Mouse (Mus musculus) hindbrain, embryonic 14.5 days (tissue): ENCODE measurements around the gene Lypd5. TPM values are rescaled to one million over a fixed set of nuclear protein-coding genes. Genes with fewer than 3 reads are reported as not detected.

ENCODE experiments used
- ATAC-seq: fragments of 200-750 bp; cut with Nextera tagmentation; 2 replicates; pipeline ENCODE4 v1.8.0; 2017; ENCODE audit warnings: moderate number of reproducible peaks, mild to moderate bottlenecking, moderate TSS enrichment, moderate library complexity; ENCODE audit not compliant: low FRiP score
- DNase-seq: peaks from one replicate; pipeline ENCODE4 v3.0.0-alpha.2; 2015; ENCODE audit warnings: low spot score
- H3K27ac ChIP-seq: fragments of 300-500 bp; sonication (generic); 2 replicates; pipeline ENCODE4 v1.5.1; 2014; ENCODE audit warnings: mild to moderate bottlenecking, moderate library complexity
- H3K27me3 ChIP-seq: fragments of 300-500 bp; sonication (generic); 2 replicates; pipeline ENCODE4 v1.6.1; 2014; ENCODE audit warnings: mild to moderate bottlenecking, low read length, mixed read lengths; ENCODE audit not compliant: control insufficient read depth, insufficient read depth
- H3K36me3 ChIP-seq: fragments of 300-500 bp; sonication (generic); replicated peaks from 2 replicates; pipeline ENCODE4 v1.6.1; 2014; ENCODE audit not compliant: control insufficient read depth, insufficient read depth
- H3K4me1 ChIP-seq: fragments of 300-500 bp; sonication (generic); replicated peaks from 2 replicates; pipeline ENCODE4 v1.6.1; 2014; ENCODE audit warnings: antibody characterized with exemption, low read length, mixed read lengths; ENCODE audit not compliant: control insufficient read depth, insufficient read depth
- H3K4me2 ChIP-seq: fragments of 300-500 bp; sonication (generic); replicated peaks from 2 replicates; pipeline ENCODE4 v1.6.1; 2014; ENCODE audit warnings: mild to moderate bottlenecking, moderate library complexity
- H3K4me3 ChIP-seq: fragments of 300-500 bp; sonication (generic); replicated peaks from 2 replicates; pipeline ENCODE4 v1.5.1; 2014; ENCODE audit warnings: mild to moderate bottlenecking, low read length
- H3K9ac ChIP-seq: fragments of 300-500 bp; sonication (generic); 2 replicates; pipeline ENCODE4 v1.6.1; 2014
- H3K9me3 ChIP-seq: fragments of 300-500 bp; sonication (generic); 2 replicates; pipeline ENCODE4 v1.6.1; 2016; ENCODE audit warnings: low read length; ENCODE audit not compliant: control insufficient read depth
- WGBS: fragments of 180-500 bp; shearing (Covaris S2); extraction: QIAGEN DNeasy Blood & Tissue Kit; methylation state at CpG from one replicate; pipeline ENCODE4 v1.1.7; 2014; 5-methylcytosine and 5-hydroxymethylcytosine counted together
- polyA plus RNA-seq: library from polyadenylated mRNA; unstranded; fragments of >200 nt; fragmentation: Nextera tagmentation; extraction: Ambion mirVana; gene quantifications from 2 replicates; pipeline ENCODE4 v1.2.1, GENCODE M21; 2014

The Lypd5 gene
- not detected in 2 replicates for polyA plus RNA-seq

GRCm38 (mm10) chr7:24348896-24349295 lies at the start of gene Lypd5:
TSS of gene Lypd5 (plus strand) at chr7:24349196.
- Histone ChIP-seq H3K4me1 (no peaks in the 10 kb centered on the region), H3K27me3 (no peaks in the 10 kb centered on the region; the same call in 1 of the 2 replicates), H3K4me3 (no peak within 1 kb of the TSS), H3K27ac (no peak within 1 kb of the TSS), H3K9ac (no peak within 1 kb of the TSS), H3K9me3 (no peaks in the 10 kb centered on the region), H3K4me2 (no peak within 1 kb of the TSS), H3K36me3 (no peaks in the 10 kb centered on the region)
- ATAC-seq, result no peak
- 43% methylated on average over 6 of the region's 6 CpGs for WGBS
- no peak for DNase-seq

GRCm38 (mm10) chr7:24299823-24300481 lies 49.0 kb upstream of the Lypd5 start:
- ATAC-seq, result peak; percentile 39
- H3K27me3 ChIP-seq, result no peaks in the 10 kb centered on the region
- DNase-seq, result no peak
- H3K9me3 ChIP-seq, result no peaks in the 10 kb centered on the region
- peak overlapping the region; percentile 66 for H3K9ac ChIP-seq
- WGBS, result under 1% methylated on average over 18 of the region's 18 CpGs
- peak overlapping the region; percentile 90 for H3K4me2 ChIP-seq
- H3K4me3 ChIP-seq, result peak overlapping the region; percentile 60
- peaks cover 20% of the 10 kb centered on the region for H3K4me1 ChIP-seq
- peak overlapping the region; percentile 88 for H3K27ac ChIP-seq
- H3K36me3 ChIP-seq, result peaks cover 60% of the 10 kb centered on the region

GRCm38 (mm10) chr7:24300771-24301282 lies 48.2 kb upstream of the Lypd5 start, which contains the start of gene Zfp61:
TSS of gene Zfp61 (minus strand) at chr7:24301232.
- H3K4me2 ChIP-seq, result peak within 1 kb of the TSS; percentile 90
- 2% methylated on average over 13 of the region's 13 CpGs for WGBS
- peaks cover 20% of the 10 kb centered on the region for H3K4me1 ChIP-seq
- ATAC-seq (0 out of 2 replicates have a peak, but pooled peaks have one; percentile 35), DNase-seq (peak; percentile 65)
- peak within 1 kb of the TSS; percentile 88 for H3K27ac ChIP-seq
- H3K27me3 ChIP-seq, result no peaks in the 10 kb centered on the region
- peaks cover 53% of the 10 kb centered on the region for H3K36me3 ChIP-seq
- peak within 1 kb of the TSS; percentile 66 for H3K9ac ChIP-seq
- peak within 1 kb of the TSS; percentile 60 for H3K4me3 ChIP-seq
- H3K9me3 ChIP-seq, result no peaks in the 10 kb centered on the region

DNA sequence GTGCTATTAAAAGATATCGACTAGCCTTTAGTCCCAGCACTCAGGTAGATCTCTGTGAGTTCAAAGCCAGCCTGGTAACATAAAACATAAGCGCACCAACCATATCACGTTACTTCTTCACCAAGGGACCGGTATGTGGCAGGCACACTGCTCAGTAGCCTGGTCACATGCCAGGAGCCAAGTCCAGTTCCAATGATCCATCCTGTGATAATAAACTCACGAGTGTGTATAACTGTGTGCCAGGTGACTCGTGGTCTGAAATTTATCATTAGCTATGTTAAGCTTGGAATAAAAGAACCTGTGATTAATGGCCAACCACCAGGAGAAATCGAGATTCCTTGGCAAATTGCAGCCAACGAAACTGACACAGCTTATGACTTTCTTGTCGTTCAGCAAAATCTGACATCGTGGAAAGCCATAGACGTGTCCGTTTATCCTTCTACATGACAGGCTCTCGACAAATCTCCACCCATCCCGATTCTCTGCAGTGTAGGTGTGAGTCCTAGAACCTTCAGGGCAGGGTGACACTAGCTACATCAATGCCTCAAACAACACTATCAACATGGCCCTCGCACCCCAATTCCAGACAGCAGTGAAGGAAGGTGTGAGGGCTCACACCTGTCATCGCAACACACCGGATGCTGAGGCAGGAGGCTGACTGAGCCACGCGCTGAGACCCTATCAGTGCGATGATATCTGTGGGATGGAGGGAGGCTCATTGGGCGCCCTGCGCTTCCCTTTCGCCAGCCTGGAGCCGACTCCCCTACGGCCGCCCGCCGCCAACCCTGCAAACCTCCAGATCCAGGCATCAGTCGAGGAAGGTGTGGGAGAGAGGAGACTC lies 33.0 kb upstream of the Lypd5 start:
- H3K4me2 ChIP-seq, result peak overlapping the region; percentile 85
- no peak for DNase-seq
- peak overlapping the region; percentile 81 for H3K27ac ChIP-seq
- H3K4me1 ChIP-seq, result peaks cover 4% of the 10 kb centered on the region
- H3K27me3 ChIP-seq, result no peaks in the 10 kb centered on the region
- peak; percentile 75 for ATAC-seq
- peak overlapping the region; percentile 82 for H3K9ac ChIP-seq
- H3K4me3 ChIP-seq, result peak overlapping the region; percentile 52
- H3K36me3 ChIP-seq, result peaks cover 14% of the 10 kb centered on the region
- H3K9me3 ChIP-seq, result no peaks in the 10 kb centered on the region
- 32% methylated on average over 29 of the region's 29 CpGs for WGBS

DNA sequence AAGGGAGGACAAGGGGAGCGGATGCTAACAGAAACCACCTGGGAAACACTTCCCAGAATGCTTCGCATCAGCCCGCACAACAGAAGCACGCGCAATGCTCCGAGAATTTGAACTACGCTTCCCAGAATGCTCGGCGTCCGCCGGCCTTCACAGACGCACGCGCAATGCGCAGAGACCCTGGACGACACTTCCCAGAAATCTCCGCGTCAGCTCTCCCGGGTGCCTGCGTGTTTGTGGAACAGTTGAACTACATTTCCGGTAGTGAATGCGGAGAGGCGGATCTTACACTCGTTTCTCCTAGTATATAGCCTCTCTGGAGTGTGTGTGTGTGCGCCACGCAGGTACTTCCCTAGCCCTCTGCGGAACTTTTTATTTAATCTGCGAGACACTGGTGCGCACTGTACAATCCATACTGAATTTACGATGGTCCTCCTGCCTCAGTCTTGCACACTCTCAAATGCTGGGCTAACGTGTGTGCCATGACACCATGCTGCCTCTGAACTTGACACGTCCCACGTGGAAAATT lies 32.4 kb upstream of the Lypd5 start, which contains the start of gene Zfp94:
Gene Zfp94 (minus strand): TSS at position 100 of the 526 bp plus-strand sequence.
- 1% methylated on average over 33 of the region's 33 CpGs for WGBS

DNA sequence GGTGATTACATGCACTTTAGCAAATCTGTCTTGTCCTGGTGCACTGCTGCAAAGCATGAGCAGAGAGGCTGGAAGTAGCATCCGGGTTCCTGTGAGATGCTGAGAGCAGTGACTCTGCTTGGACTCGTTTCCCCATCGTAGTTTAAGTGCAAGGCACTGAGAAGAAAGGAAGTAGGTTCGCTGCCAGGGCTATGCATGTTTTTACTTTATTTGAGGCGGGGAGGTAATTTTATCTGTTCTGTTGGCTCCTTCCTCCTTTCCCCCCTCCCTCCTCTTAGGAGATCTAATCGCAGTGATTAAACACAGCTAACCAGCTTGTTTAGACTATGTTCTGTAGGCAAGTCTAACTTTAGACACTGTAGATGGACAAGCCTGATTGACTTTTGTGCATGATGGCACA lies 30.1 kb upstream of the Lypd5 start:
- H3K4me2 ChIP-seq, result no peak overlapping the region
- 0 out of 2 replicates have a peak, but pooled peaks cover 6% of the 10 kb centered on the region for H3K9me3 ChIP-seq
- 76% methylated on average over 6 of the region's 6 CpGs for WGBS
- no peaks in the 10 kb centered on the region for H3K27me3 ChIP-seq
- H3K4me1 ChIP-seq, result peaks cover 4% of the 10 kb centered on the region
- no peak for DNase-seq
- no peak overlapping the region for H3K27ac ChIP-seq
- no peak overlapping the region for H3K9ac ChIP-seq
- ATAC-seq, result no peak
- no peak overlapping the region for H3K4me3 ChIP-seq
- no peaks in the 10 kb centered on the region for H3K36me3 ChIP-seq

More for the DNA sequence above, 32.4 kb upstream of the Lypd5 start, which contains the start of gene Zfp94:
- peak; percentile 96 for ATAC-seq
- DNase-seq, result peak; percentile 98
- H3K36me3 ChIP-seq, result peaks cover 7% of the 10 kb centered on the region
- peak within 1 kb of the TSS; percentile 85 for H3K4me2 ChIP-seq
- H3K9ac ChIP-seq, result peak within 1 kb of the TSS; percentile 82
- no peaks in the 10 kb centered on the region for H3K27me3 ChIP-seq
- peak within 1 kb of the TSS; percentile 52 for H3K4me3 ChIP-seq
- peaks cover 4% of the 10 kb centered on the region for H3K4me1 ChIP-seq
- H3K9me3 ChIP-seq, result no peaks in the 10 kb centered on the region
- H3K27ac ChIP-seq, result peak within 1 kb of the TSS; percentile 81

- DNase-seq (no peak), ATAC-seq (no peak)
- Histone ChIP-seq H3K9me3 (0 out of 2 replicates have a peak, but pooled peaks cover 9% of the 10 kb centered on the region), H3K4me1 (peaks cover 6% of the 10 kb centered on the region; the same call in 1 of the 2 replicates), H3K4me3 (no peak overlapping the region), H3K9ac (no peak overlapping the region), H3K4me2 (no peak overlapping the region), H3K36me3 (no peaks in the 10 kb centered on the region), H3K27ac (no peak overlapping the region), H3K27me3 (no peaks in the 10 kb centered on the region)
- 74% methylated on average over 4 of the region's 4 CpGs for WGBS
These were observed 26.4 kb upstream of the Lypd5 start for GRCm38 (mm10) chr7:24322593-24322992.

DNA sequence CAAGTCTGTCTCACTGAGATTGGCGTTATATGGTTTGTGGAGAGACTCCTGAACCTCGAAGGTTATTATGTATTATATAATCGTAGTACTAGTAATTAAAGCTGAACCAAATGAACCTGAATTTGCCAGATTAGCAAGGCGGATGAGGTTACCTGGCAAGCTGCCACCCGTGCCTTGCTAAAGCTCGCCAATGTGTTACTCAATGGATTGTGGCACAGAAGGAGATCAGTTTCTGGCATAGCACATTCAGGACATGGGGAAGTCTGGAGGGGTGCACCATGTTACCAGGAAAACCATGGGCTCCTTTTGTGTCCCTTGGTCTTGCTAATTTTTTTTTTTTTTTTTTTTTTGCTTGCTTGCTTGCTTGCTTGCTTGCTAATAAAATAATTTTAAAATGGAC lies 23.8 kb upstream of the Lypd5 start:
- 0 out of 2 replicates have a peak, but pooled peaks cover 9% of the 10 kb centered on the region for H3K9me3 ChIP-seq
- H3K36me3 ChIP-seq, result no peaks in the 10 kb centered on the region
- no peak overlapping the region for H3K27ac ChIP-seq
- 73% methylated on average over 6 of the region's 6 CpGs for WGBS
- H3K4me2 ChIP-seq, result peak overlapping the region; percentile 53
- DNase-seq (no peak), ATAC-seq (no peak)
- H3K9ac ChIP-seq, result peak overlapping the region; percentile 48; the same call in 1 of the 2 replicates
- H3K4me3 ChIP-seq, result peak overlapping the region; percentile 19; the same call in 1 of the 2 replicates
- no peaks in the 10 kb centered on the region for H3K27me3 ChIP-seq
- peaks cover 6% of the 10 kb centered on the region; the same call in 1 of the 2 replicates for H3K4me1 ChIP-seq
